Mouse (Mus musculus): ENCODE measurements around the gene Naga. TPM values are rescaled to one million over a fixed set of nuclear protein-coding genes. Genes with fewer than 3 reads are reported as not detected.
"Not testable (repeated sequence)": the region's sequence is repeated elsewhere in the genome, so short reads cannot be mapped to it uniquely, and the experiment has no call there.

Gene Naga
- polyA plus RNA-seq, 1 experiment from 2014 or later, result 29.6 TPM

DNA sequence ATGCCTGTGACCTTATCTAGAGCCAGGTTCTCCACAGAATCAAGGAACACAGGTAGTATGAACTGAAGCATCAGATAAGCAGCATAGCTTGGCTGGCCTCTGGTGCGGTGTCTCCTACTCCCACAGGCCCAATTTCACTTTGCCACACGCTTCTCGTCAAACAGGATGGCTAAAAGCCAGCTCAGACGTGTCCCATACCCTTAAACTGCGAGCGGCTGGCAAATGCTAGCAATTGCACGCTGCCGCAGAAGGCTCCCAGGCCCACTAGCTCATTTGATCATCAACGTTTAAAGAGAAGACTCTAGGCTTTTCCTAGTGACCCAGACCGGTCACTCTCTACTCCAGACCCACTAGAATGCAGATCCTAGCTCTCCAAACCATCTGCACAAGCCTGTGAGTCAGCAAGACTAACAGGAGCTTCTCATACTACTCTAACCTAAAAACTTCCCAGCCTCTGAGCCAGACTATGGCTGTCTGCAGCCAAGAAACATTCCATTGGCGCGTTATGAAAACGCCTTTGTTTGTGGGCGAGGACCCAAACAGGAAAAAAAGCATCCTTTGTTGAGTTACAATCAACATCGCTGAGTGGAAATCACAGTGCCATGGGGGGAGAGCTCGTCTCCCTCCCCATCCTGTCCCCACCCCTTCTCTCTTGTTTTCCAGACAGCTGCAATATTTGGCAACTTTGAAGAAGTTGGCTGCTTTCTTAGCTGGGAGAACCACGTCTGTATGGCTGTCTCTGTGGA is 37.8 kb upstream of the Naga start:
- Histone ChIP-seq H3K9me3 (replicated peaks; ENCODE audit: control insufficient read depth, low read length) (no peaks in the 10 kb centered on the region), H3K27ac (ENCODE audit: low read depth, low read length) (peak overlapping the region; percentile 52; the same call in 1 of the 2 replicates), H3K4me3 (ENCODE audit: low read depth, low read length) (no peak overlapping the region), H3K4me1 (ENCODE audit: control insufficient read depth, insufficient read depth, low read length) (peaks cover 15% of the 10 kb centered on the region), H3K4me2 (ENCODE audit: low read length) (no peak overlapping the region), H3K9ac (ENCODE audit: low read length) (peak overlapping the region; percentile 18; the same call in 1 of the 2 replicates), H3K36me3 (ENCODE audit: control insufficient read depth, insufficient read depth, low read length) (no peaks in the 10 kb centered on the region), H3K27me3 (replicated peaks; ENCODE audit: control insufficient read depth, insufficient read depth, low read length) (no peaks in the 10 kb centered on the region)
- 44% methylated on average over 17 of the region's 17 CpGs for WGBS
- DNase-seq (ENCODE audit: low spot score) (peak; percentile 72), ATAC-seq (no peak)

DNA sequence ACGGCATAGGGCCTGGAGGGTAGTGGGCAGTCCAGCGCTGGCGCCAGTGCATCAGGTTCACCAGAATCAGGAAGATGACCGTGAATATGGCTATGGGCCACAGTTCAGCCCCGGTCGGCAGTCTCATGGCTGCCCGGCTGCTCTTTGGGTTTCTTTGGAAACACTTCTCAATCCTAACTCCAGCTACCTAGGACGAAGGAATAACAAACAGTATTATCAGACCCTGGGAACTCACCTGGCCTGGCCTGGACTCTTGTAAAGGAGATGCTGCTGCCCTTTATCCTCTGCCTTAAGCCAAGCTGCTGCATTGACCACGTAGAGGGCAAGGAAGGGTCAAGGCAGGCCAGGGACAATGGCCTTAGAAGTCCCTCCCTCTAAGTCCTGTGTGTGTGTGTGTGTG is 37.1 kb upstream of the Naga start:
- Histone ChIP-seq H3K27ac (ENCODE audit: low read depth, low read length) (no peak overlapping the region; the same call in 1 of the 2 replicates), H3K4me1 (ENCODE audit: control insufficient read depth, insufficient read depth, low read length) (peaks cover 14% of the 10 kb centered on the region)

DNA sequence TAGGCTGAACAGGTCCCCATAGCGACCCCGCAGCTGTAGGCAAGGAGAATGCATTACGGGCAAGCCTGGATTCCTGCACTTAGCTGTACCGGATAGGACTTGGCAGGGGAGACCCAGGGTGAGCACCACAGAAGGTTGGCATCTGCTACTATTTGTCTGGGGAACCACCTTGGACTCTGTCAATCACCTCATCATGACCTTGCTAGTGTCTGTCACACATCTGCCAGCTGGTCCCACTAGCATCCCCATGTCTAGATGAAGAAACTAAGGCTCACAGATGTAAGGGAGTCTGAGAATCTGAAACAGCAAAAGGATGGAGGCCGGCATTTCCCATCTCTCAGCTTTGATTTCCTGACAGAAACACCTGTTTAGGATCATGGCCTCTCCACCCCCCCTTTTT is 35.7 kb upstream of the Naga start:
- no peak for DNase-seq (ENCODE audit: low spot score)
- no peaks in the 10 kb centered on the region for H3K9me3 ChIP-seq (replicated peaks; ENCODE audit: control insufficient read depth, low read length)
- no peak for ATAC-seq
- no peak overlapping the region for H3K4me3 ChIP-seq (ENCODE audit: low read depth, low read length)
- 83% methylated on average over 5 of the region's 5 CpGs for WGBS
- H3K27me3 ChIP-seq (replicated peaks; ENCODE audit: control insufficient read depth, insufficient read depth, low read length), result no peaks in the 10 kb centered on the region
- H3K27ac ChIP-seq (ENCODE audit: low read depth, low read length), result no peak overlapping the region
- no peaks in the 10 kb centered on the region for H3K36me3 ChIP-seq (ENCODE audit: control insufficient read depth, insufficient read depth, low read length)
- no peak overlapping the region for H3K4me2 ChIP-seq (ENCODE audit: low read length)
- peaks cover 10% of the 10 kb centered on the region; the same call in 1 of the 2 replicates for H3K4me1 ChIP-seq (ENCODE audit: control insufficient read depth, insufficient read depth, low read length)
- H3K9ac ChIP-seq (ENCODE audit: low read length), result no peak overlapping the region

More for the DNA sequence above, 37.1 kb upstream of the Naga start:
- H3K27me3 ChIP-seq (replicated peaks; ENCODE audit: control insufficient read depth, insufficient read depth, low read length), result no peaks in the 10 kb centered on the region
- no peaks in the 10 kb centered on the region for H3K9me3 ChIP-seq (replicated peaks; ENCODE audit: control insufficient read depth, low read length)
- no peak overlapping the region for H3K9ac ChIP-seq (ENCODE audit: low read length)
- WGBS, result 89% methylated on average over 9 of the region's 9 CpGs
- ATAC-seq (no peak), DNase-seq (ENCODE audit: low spot score) (no peak)
- no peak overlapping the region for H3K4me2 ChIP-seq (ENCODE audit: low read length)
- no peak overlapping the region for H3K4me3 ChIP-seq (ENCODE audit: low read depth, low read length)
- no peaks in the 10 kb centered on the region for H3K36me3 ChIP-seq (ENCODE audit: control insufficient read depth, insufficient read depth, low read length)

DNA sequence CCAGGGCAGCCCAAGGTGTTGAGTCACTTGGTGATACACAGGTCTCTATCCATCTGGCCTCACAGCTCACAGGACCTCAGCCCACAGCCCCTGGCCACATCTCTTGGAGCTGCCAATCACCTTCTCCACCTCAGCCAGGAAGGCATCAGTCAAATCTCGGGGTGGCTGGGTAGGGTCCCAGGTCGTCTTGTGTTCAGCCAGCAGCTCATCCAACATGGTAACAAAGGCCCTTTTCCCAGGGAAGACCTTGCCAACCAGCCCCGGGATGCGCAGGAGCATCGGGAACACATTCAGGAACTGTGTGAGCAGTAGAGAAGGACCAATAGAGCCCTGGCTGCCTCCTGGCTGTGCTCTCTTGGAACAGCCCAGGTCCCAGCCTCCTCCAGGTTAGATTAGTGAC is 34.3 kb upstream of the Naga start:
- Histone ChIP-seq H3K4me1 (ENCODE audit: control insufficient read depth, insufficient read depth, low read length) (peaks cover 10% of the 10 kb centered on the region; the same call in 1 of the 2 replicates), H3K36me3 (ENCODE audit: control insufficient read depth, insufficient read depth, low read length) (no peaks in the 10 kb centered on the region), H3K27me3 (replicated peaks; ENCODE audit: control insufficient read depth, insufficient read depth, low read length) (no peaks in the 10 kb centered on the region), H3K9ac (ENCODE audit: low read length) (no peak overlapping the region), H3K9me3 (replicated peaks; ENCODE audit: control insufficient read depth, low read length) (no peaks in the 10 kb centered on the region), H3K4me2 (ENCODE audit: low read length) (no peak overlapping the region), H3K4me3 (ENCODE audit: low read depth, low read length) (no peak overlapping the region), H3K27ac (ENCODE audit: low read depth, low read length) (no peak overlapping the region)
- 89% methylated on average over 5 of the region's 5 CpGs for WGBS
- DNase-seq (ENCODE audit: low spot score) (no peak), ATAC-seq (no peak)

DNA sequence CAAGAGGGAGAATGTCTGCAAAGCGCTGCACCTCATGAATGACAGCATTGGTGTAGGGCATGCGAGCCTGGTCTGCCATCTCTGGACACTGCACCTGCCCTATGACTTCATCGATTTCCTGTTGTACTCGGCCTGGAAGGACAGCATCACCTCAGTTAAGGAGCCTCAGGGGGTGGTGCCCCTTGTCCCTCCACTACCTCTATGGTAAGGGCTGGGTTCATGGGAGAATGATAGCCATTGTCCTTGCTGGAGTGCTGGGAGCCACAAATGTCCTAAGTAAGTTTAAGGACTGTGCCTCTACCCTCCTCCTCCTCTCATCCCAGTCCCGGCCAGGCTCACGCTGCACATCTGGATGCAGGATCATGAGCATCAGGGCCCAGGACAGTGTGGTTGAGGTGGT is 33.7 kb upstream of the Naga start:
- Histone ChIP-seq H3K4me2 (ENCODE audit: low read length) (no peak overlapping the region), H3K36me3 (ENCODE audit: control insufficient read depth, insufficient read depth, low read length) (no peaks in the 10 kb centered on the region), H3K27me3 (replicated peaks; ENCODE audit: control insufficient read depth, insufficient read depth, low read length) (no peaks in the 10 kb centered on the region), H3K9me3 (replicated peaks; ENCODE audit: control insufficient read depth, low read length) (no peaks in the 10 kb centered on the region), H3K9ac (ENCODE audit: low read length) (no peak overlapping the region), H3K4me1 (ENCODE audit: control insufficient read depth, insufficient read depth, low read length) (peaks cover 10% of the 10 kb centered on the region; the same call in 1 of the 2 replicates), H3K4me3 (ENCODE audit: low read depth, low read length) (no peak overlapping the region), H3K27ac (ENCODE audit: low read depth, low read length) (no peak overlapping the region)
- WGBS, result 92% methylated on average over 6 of the region's 6 CpGs
- ATAC-seq, result no peak
- no peak for DNase-seq (ENCODE audit: low spot score)

DNA sequence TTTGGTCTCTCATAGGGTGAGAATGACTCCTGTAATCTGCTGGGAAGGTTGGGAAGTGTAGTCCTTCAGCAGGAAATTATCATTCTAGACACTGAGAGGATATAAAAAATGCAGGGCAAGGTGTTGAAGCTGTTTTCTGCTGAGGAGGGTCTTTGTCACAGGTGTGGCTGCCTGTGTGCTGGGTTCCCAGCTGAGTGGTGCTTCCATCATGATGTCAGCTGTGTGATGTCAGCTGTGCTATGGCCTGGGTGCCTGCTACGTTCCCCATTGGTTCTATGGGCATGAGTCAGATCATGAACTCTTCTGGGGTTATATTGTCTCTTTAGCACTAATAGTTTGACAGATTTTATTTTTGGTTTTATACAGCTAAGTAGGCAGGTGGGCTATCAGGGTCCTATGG is 30.1 kb upstream of the Naga start:
- no peaks in the 10 kb centered on the region for H3K4me1 ChIP-seq (ENCODE audit: control insufficient read depth, insufficient read depth, low read length)
- ATAC-seq (no peak), DNase-seq (ENCODE audit: low spot score) (no peak)
- no peaks in the 10 kb centered on the region for H3K27me3 ChIP-seq (replicated peaks; ENCODE audit: control insufficient read depth, insufficient read depth, low read length)
- no peak overlapping the region for H3K4me2 ChIP-seq (ENCODE audit: low read length)
- no peak overlapping the region for H3K4me3 ChIP-seq (ENCODE audit: low read depth, low read length)
- no peaks in the 10 kb centered on the region for H3K36me3 ChIP-seq (ENCODE audit: control insufficient read depth, insufficient read depth, low read length)
- no peaks in the 10 kb centered on the region for H3K9me3 ChIP-seq (replicated peaks; ENCODE audit: control insufficient read depth, low read length)
- no peak overlapping the region for H3K9ac ChIP-seq (ENCODE audit: low read length)
- H3K27ac ChIP-seq (ENCODE audit: low read depth, low read length), result no peak overlapping the region
- 74% methylated on average over 1 of the region's 1 CpGs for WGBS

DNA sequence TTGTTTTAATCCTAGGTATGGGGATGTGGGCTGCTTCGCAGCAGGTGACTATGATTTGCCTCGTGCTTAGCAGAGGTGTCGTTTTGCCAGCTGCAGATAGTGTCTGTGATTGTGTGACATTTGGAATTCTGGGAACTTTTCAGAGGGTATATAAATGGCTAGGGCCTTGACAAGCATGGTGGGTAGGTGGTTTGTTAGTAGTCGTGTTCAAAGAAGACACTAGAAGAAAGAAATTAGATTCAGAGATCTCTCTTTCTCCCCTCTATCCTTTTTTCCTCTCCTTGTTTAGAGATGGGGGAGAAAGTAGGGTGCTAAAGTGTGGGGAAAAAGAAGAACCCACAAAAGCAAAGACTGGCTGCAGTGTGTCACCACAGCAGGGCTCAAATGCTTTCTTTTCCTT is 29.4 kb upstream of the Naga start:
- Histone ChIP-seq H3K27me3 (replicated peaks; ENCODE audit: control insufficient read depth, insufficient read depth, low read length) (no peaks in the 10 kb centered on the region), H3K4me2 (ENCODE audit: low read length) (no peak overlapping the region), H3K4me3 (ENCODE audit: low read depth, low read length) (no peak overlapping the region), H3K4me1 (ENCODE audit: control insufficient read depth, insufficient read depth, low read length) (no peaks in the 10 kb centered on the region), H3K27ac (ENCODE audit: low read depth, low read length) (no peak overlapping the region), H3K9ac (ENCODE audit: low read length) (no peak overlapping the region), H3K36me3 (ENCODE audit: control insufficient read depth, insufficient read depth, low read length) (no peaks in the 10 kb centered on the region), H3K9me3 (replicated peaks; ENCODE audit: control insufficient read depth, low read length) (no peaks in the 10 kb centered on the region)
- DNase-seq (ENCODE audit: low spot score), result no peak
- no peak for ATAC-seq
- 91% methylated on average over 4 of the region's 4 CpGs for WGBS

DNA sequence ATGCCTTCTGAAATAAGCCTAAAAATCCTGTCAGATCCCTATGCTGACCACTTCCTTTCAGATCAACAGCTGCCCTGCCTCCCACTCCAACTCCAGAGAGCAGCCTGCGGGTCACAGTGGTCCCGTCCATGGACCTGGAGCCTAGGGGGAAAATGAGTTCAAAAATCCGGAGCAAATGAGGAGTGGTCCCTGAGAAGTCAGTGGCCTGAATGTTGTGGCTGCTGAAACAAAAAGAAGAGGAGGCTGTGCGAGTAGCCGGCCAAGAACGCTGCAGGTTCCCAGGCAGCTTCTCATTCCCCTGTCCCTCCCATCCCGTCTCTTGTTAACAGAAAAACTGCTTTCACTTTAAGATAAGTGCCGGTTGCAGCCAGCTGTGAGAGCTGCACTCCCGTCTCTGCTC is 25.8 kb upstream of the Naga start:
- H3K36me3 ChIP-seq (ENCODE audit: control insufficient read depth, insufficient read depth, low read length); H3K4me2 ChIP-seq (ENCODE audit: low read length); DNase-seq (ENCODE audit: low spot score); H3K4me3 ChIP-seq (ENCODE audit: low read depth, low read length); H3K4me1 ChIP-seq (ENCODE audit: control insufficient read depth, insufficient read depth, low read length); H3K27me3 ChIP-seq (replicated peaks; ENCODE audit: control insufficient read depth, insufficient read depth, low read length); H3K9ac ChIP-seq (ENCODE audit: low read length); H3K9me3 ChIP-seq (replicated peaks; ENCODE audit: control insufficient read depth, low read length); ATAC-seq; H3K27ac ChIP-seq (ENCODE audit: low read depth, low read length): not testable (repeated sequence)
- WGBS, result 20% methylated on average over 6 of the region's 9 CpGs

DNA sequence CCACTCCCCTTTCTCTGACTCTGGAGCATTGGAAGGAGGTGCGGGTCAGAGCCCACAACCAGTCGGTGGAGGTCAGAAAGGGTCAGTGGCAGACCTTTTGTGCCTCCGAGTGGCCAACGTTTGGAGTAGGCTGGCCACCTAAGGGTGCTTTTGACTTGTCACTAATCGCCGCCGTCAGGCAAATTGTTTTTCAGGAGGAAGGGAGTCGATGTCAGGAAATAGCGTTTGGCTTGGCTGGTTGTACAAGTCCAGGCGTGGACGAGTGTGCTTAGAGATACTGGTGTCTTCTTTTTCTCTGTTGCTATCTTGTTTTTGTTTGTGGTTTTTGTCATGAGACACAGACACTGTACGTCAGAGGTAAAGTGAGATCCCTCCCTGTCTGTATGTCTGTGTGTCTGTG is 25.1 kb upstream of the Naga start:
- DNase-seq (ENCODE audit: low spot score); H3K9me3 ChIP-seq (replicated peaks; ENCODE audit: control insufficient read depth, low read length): not testable (repeated sequence)
- WGBS, result 88% methylated on average over 7 of the region's 12 CpGs

More for the DNA sequence above, 25.1 kb upstream of the Naga start:
- not testable (repeated sequence) for H3K27ac ChIP-seq (ENCODE audit: low read depth, low read length); H3K4me1 ChIP-seq (ENCODE audit: control insufficient read depth, insufficient read depth, low read length); H3K36me3 ChIP-seq (ENCODE audit: control insufficient read depth, insufficient read depth, low read length); ATAC-seq; H3K4me3 ChIP-seq (ENCODE audit: low read depth, low read length); H3K27me3 ChIP-seq (replicated peaks; ENCODE audit: control insufficient read depth, insufficient read depth, low read length); H3K9ac ChIP-seq (ENCODE audit: low read length); H3K4me2 ChIP-seq (ENCODE audit: low read length)

All from forebrain, embryonic 14.5 days (tissue).